Mouse (Mus musculus): ENCODE results near the gene Syt2.

GRCm38 (mm10) chr1:134708274-134708673, 61.8 kb downstream of the Syt2 start:
- TF ChIP-seq EP300 (IDR thresholded peaks at IDR 0.05) (no peak), CTCF (IDR thresholded peaks at IDR 0.05) (no peak)

Measured in lung, postnatal 0 days (tissue).